Mouse (Mus musculus) intestine, embryonic 15.5 days (tissue): ENCODE data around the gene Zpbp. TPM values are rescaled to one million over a fixed set of nuclear protein-coding genes. Genes with fewer than 3 reads are reported as not detected.

Experiments used
- ATAC-seq: fragments of 200-750 bp; cut with Nextera tagmentation; 2 replicates; pipeline ENCODE4 v1.8.0; 2017; ENCODE audit warnings: moderate TSS enrichment, moderate library complexity
- H3K27ac ChIP-seq: fragments of 300-500 bp; sonication (generic); 2 replicates; pipeline ENCODE4 v1.5.1; 2015; ENCODE audit warnings: mild to moderate bottlenecking, inconsistent platforms
- H3K27me3 ChIP-seq: fragments of 300-500 bp; sonication (generic); replicated peaks from 2 replicates; pipeline ENCODE4 v1.6.1; 2015; ENCODE audit warnings: inconsistent platforms
- H3K36me3 ChIP-seq: fragments of 300-500 bp; sonication (generic); 2 replicates; pipeline ENCODE4 v1.6.1; 2015; ENCODE audit warnings: inconsistent platforms
- H3K4me1 ChIP-seq: fragments of 300-500 bp; sonication (generic); replicated peaks from 2 replicates; pipeline ENCODE4 v1.6.1; 2015; ENCODE audit warnings: inconsistent platforms
- H3K4me2 ChIP-seq: fragments of 300-500 bp; sonication (generic); replicated peaks from 2 replicates; pipeline ENCODE4 v1.6.1; 2015; ENCODE audit warnings: mild to moderate bottlenecking, inconsistent platforms
- H3K4me3 ChIP-seq: fragments of 300-500 bp; sonication (generic); replicated peaks from 2 replicates; pipeline ENCODE4 v1.5.1; 2015; ENCODE audit warnings: inconsistent platforms
- H3K9ac ChIP-seq: fragments of 300-500 bp; sonication (generic); 2 replicates; pipeline ENCODE4 v1.6.1; 2015; ENCODE audit warnings: inconsistent platforms
- H3K9me3 ChIP-seq: fragments of 300-500 bp; sonication (generic); 2 replicates; pipeline ENCODE4 v1.6.1; 2016; ENCODE audit warnings: inconsistent platforms
- WGBS: fragments of 180-500 bp; shearing (Covaris S2); methylation state at CpG from one replicate; pipeline ENCODE4 v1.1.7; 2015; 5-methylcytosine and 5-hydroxymethylcytosine counted together
- polyA plus RNA-seq: library from polyadenylated mRNA; unstranded; fragments of >200 nt; fragmentation: Nextera tagmentation; extraction: Ambion mirVana; gene quantifications from 2 replicates; pipeline ENCODE4 v1.2.1, GENCODE M21; 2015

The Zpbp gene
- 0.46 and 0.53 TPM in 2 replicates for polyA plus RNA-seq

DNA sequence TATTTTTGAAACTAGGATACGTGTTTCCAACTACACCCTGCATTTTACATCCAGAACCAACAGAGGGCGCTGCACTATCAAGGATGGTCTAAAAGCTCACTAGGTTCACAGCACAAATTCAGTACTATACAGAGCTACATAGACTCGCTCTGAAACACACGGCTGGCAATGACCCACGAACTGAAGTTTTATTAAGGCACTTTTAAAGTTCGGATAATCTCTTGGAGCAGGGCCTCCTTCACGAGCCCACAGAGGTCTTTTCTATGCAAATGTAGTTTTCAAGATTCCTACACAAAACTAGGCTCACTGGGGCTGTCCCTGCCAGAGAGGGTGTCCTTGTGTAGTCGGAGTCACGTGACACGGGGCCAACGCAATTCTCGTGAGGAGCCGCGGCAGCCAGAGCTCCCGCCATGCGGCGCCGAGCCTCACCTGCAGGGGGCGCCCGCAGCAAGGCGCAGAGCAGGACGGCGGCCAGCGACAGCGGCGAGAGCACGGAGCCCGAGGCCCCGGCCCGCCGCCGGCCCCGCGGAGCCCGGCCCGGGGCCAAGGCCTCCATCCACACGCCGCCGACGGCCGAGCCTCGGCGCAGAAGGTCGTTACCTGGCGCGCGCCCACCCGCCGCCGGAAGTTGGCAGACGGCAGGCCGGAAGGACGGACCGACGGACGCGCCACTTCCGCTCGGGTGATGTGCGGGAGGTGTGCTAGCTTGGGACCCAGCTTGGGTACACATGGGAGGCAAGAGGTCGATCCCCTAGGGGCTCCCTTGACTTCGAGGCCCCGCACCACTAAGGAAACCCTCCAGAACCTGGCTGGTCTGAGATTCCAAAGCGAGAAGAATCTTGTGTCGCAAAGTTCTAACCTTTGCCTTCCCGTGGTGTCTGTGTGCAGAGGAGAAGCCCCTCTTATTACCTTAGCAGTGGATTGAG is at the start of gene Zpbp, which contains the start of gene Spata48:
Gene Zpbp (minus strand): TSS at position 774 of the 926 bp plus-strand sequence.
Gene Spata48 (plus strand): TSS at position 460 of the 926 bp plus-strand sequence.
- H3K4me1 ChIP-seq = no peaks in the 10 kb centered on the region
- H3K4me2 ChIP-seq = peak within 1 kb of the TSS; percentile 80
- 3% methylated on average over 66 of the region's 66 CpGs for WGBS
- H3K9me3 ChIP-seq = no peaks in the 10 kb centered on the region
- peak within 1 kb of the TSS; percentile 64 for H3K9ac ChIP-seq
- no peaks in the 10 kb centered on the region for H3K36me3 ChIP-seq
- no peaks in the 10 kb centered on the region for H3K27me3 ChIP-seq
- peak; percentile 99 for ATAC-seq
- H3K4me3 ChIP-seq = peak within 1 kb of the TSS; percentile 64
- peak within 1 kb of the TSS; percentile 49 for H3K27ac ChIP-seq

DNA sequence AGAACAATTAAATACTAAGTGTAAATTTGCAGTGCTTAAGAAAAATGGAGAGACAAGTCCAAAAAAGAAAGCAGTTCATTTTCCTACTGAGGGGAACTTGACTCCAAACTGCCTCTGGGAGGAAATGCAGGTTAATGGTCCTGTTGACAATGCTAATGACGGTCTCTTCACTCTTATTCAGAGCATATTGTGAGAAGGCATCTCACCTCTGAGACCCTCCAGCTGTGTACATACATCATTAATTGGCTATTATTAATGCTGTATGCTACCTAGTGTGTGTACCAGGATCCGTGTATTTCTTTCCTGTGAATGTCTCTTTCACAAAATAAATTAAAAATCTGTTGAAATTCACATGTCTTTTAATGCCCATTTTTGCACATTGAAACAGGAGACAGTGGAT is 47.2 kb upstream of the Zpbp start:
- Histone ChIP-seq H3K27ac (no peak overlapping the region), H3K4me1 (no peaks in the 10 kb centered on the region), H3K4me3 (no peak overlapping the region), H3K27me3 (no peaks in the 10 kb centered on the region), H3K9me3 (no peaks in the 10 kb centered on the region), H3K4me2 (no peak overlapping the region), H3K36me3 (no peaks in the 10 kb centered on the region), H3K9ac (no peak overlapping the region)
- no peak for ATAC-seq
- 73% methylated on average over 2 of the region's 2 CpGs for WGBS

DNA sequence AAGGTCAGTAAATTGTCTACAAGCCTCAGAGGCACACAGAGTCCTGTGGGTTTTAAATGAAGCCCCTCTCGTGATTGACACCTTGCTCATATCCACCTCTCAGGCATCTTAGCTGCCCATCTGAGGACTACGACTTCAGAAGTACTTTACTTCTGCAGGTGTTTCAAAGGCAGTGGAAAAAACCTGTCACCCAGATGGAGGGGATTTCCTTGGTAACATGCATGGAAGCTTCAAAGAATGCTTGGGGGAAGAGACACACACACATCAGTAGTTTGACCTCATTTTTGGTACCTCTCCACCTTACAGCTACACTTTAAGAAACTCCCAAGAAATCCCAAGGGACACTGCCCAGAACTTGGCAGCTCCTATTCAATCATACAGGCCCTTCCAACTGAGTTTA is 44.0 kb upstream of the Zpbp start:
- Histone ChIP-seq H3K4me3 (no peak overlapping the region), H3K27ac (no peak overlapping the region), H3K36me3 (no peaks in the 10 kb centered on the region), H3K9me3 (no peaks in the 10 kb centered on the region), H3K4me2 (no peak overlapping the region), H3K9ac (no peak overlapping the region), H3K27me3 (no peaks in the 10 kb centered on the region), H3K4me1 (no peaks in the 10 kb centered on the region)
- no peak for ATAC-seq
- WGBS = 78% methylated on average over 2 of the region's 2 CpGs

DNA sequence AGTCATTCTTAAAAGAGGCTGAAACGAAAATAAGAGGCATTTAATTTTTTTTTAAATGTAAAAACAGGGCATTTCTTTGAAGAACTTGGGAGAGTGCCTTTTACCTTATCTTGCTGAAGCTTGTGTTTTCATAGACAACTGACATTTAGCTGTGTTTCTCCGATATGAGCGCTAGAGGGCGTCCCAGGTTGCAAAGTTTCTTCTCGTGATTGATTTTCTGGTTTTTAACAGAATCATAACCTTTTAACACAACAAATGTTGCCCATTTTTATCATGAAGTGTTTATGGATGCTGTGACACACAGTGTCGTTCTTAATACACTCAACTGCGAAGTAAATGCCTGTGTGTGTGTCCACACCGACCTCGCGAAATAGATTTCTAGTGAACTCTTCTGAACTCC is 37.7 kb upstream of the Zpbp start:
- Histone ChIP-seq H3K27ac (no peak overlapping the region), H3K9me3 (no peaks in the 10 kb centered on the region), H3K9ac (no peak overlapping the region), H3K4me2 (no peak overlapping the region), H3K4me3 (no peak overlapping the region), H3K27me3 (no peaks in the 10 kb centered on the region), H3K36me3 (no peaks in the 10 kb centered on the region), H3K4me1 (no peaks in the 10 kb centered on the region)
- no peak for ATAC-seq
- WGBS = 23% methylated on average over 10 of the region's 10 CpGs

DNA sequence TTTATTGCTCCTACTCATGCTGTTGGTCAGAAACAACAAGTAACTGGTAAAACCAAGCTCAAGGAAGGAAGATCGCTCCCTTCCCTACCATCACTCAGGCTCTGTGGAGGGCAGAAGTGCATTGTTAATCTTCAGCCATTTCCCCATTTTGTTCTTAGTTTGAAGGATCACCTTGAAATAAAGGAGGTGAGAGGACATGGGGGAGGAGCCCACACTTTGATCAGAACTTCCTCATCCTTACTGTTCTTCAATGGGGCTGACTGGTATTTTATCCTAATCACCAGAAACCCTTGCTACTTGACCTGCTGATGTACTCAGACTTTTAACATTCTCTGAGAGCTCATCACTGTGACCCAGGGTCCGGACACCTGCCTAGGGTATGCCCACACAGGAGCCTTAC is 33.5 kb upstream of the Zpbp start:
- Histone ChIP-seq H3K27me3 (no peaks in the 10 kb centered on the region), H3K9ac (no peak overlapping the region), H3K4me3 (no peak overlapping the region), H3K4me2 (no peak overlapping the region), H3K9me3 (no peaks in the 10 kb centered on the region), H3K27ac (no peak overlapping the region), H3K4me1 (no peaks in the 10 kb centered on the region), H3K36me3 (no peaks in the 10 kb centered on the region)
- 93% methylated on average over 2 of the region's 2 CpGs for WGBS
- no peak for ATAC-seq

DNA sequence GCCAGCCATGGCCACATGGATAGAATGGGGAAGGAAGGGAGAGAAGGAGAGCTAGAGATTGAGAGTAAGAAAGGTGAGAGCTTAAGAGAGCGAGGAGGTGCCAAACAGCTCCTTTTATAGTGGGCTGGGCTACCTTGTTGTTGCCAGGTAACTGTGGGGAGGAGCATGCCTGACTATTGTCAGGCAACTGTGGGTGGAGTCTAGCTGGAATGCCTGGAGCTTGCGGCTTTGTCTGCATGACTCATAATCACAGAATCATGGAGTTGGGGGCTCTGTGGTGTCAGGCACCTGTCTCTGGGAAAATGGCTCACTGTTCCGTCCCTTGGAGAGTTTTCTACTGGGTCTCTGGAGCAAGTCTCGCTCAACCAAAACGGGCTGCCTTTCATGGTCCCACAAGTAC is 29.8 kb upstream of the Zpbp start:
- Histone ChIP-seq H3K27ac (no peak overlapping the region), H3K4me2 (no peak overlapping the region), H3K4me3 (no peak overlapping the region), H3K4me1 (no peaks in the 10 kb centered on the region), H3K9me3 (no peaks in the 10 kb centered on the region), H3K36me3 (no peaks in the 10 kb centered on the region), H3K9ac (no peak overlapping the region), H3K27me3 (no peaks in the 10 kb centered on the region)
- ATAC-seq = no peak
- 57% methylated on average over 5 of the region's 5 CpGs for WGBS

DNA sequence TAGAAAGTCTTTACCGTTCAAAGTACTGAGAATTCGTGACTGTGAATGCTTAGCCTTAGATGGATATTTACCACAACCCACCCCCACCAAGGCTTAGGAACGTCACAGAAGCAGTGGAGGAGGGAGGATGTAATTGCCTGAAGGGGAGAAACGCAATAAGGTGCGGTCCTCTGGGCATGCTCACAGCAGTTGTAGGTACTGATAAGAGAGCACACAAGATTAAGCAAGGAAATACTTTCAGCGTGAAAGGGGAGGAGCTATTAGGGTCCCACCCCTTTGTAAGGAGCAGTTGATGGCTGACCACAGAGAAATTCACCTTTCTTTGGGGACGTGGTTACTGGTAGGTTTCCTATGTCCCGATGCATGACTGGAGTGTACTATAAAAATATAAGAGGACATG is 22.2 kb upstream of the Zpbp start:
- ATAC-seq = no peak
- Histone ChIP-seq H3K27me3 (no peaks in the 10 kb centered on the region), H3K4me1 (no peaks in the 10 kb centered on the region), H3K4me2 (no peak overlapping the region), H3K27ac (no peak overlapping the region), H3K4me3 (no peak overlapping the region), H3K9ac (no peak overlapping the region), H3K9me3 (no peaks in the 10 kb centered on the region), H3K36me3 (no peaks in the 10 kb centered on the region)
- 47% methylated on average over 8 of the region's 8 CpGs for WGBS

DNA sequence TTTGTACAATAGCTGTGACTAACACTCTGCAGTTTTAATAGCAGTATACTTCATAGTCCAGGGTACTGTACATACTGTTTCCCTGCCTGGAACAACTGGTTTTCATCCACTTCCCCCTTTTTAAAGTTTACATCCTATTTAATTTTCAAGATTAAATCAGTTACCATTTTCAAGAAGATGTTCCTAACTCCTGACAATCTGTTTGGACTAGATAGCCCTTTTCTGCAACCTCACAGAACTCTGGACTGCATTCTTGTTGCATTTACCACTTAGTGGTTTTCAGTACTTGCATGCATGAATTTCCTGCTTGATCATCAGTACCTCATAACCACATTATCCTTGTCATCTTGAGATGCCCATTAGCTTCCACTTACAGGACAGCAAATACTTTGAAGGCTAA is 6.7 kb upstream of the Zpbp start:
- ATAC-seq = no peak
- H3K36me3 ChIP-seq = no peaks in the 10 kb centered on the region
- no peak overlapping the region for H3K4me3 ChIP-seq
- H3K27me3 ChIP-seq = no peaks in the 10 kb centered on the region
- H3K9ac ChIP-seq = no peak overlapping the region
- no peaks in the 10 kb centered on the region for H3K9me3 ChIP-seq
- no peaks in the 10 kb centered on the region for H3K4me1 ChIP-seq
- no peak overlapping the region for H3K4me2 ChIP-seq
- no peak overlapping the region for H3K27ac ChIP-seq

DNA sequence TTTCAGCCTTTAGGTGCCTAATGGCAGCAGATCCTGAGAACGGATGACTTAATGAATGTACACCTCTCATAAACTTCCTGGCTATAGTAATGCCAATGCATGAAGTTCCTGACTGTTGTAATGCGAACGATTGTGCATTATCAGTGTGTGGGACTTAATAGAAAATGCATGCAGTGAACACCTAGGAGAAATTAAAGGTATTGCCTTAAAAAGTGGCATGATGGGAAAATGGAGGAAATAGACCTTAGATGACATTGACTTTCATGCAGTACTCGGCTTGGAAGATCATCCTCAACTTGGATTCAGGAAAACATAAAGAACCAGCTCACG is 318 bp upstream of the Zpbp start:
- Histone ChIP-seq H3K27ac (no peak overlapping the region), H3K9ac (peak overlapping the region; percentile 64), H3K9me3 (no peaks in the 10 kb centered on the region), H3K36me3 (no peaks in the 10 kb centered on the region), H3K4me2 (peak overlapping the region; percentile 80), H3K4me1 (no peaks in the 10 kb centered on the region), H3K4me3 (peak overlapping the region; percentile 64), H3K27me3 (no peaks in the 10 kb centered on the region)
- no peak for ATAC-seq
- 80% methylated on average over 5 of the region's 5 CpGs for WGBS

DNA sequence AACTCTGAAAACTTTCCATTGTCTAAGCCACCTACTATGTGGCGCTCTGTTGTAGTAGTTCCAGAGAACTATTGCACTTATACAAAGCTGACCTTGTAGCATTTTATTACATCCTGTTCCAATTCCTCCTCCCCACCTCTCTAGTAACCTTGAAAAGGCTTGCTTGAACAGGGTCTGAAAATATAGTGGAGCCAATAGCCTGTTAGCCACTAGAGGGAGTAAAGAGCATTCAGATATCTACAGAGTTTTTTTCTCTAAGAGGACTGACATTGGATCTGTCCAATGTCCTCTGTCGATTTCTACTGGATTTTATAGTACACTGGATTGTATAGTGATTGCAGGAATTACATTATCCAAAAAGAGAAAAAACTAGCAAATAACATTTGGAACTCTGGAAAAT is 7.2 kb downstream of the Zpbp start:
- no peaks in the 10 kb centered on the region for H3K27me3 ChIP-seq
- WGBS = 20% methylated on average over 2 of the region's 2 CpGs
- H3K27ac ChIP-seq = no peak overlapping the region
- no peaks in the 10 kb centered on the region for H3K9me3 ChIP-seq
- H3K4me1 ChIP-seq = no peaks in the 10 kb centered on the region
- H3K9ac ChIP-seq = no peak overlapping the region
- H3K4me2 ChIP-seq = no peak overlapping the region
- no peaks in the 10 kb centered on the region for H3K36me3 ChIP-seq
- no peak for ATAC-seq
- H3K4me3 ChIP-seq = no peak overlapping the region

DNA sequence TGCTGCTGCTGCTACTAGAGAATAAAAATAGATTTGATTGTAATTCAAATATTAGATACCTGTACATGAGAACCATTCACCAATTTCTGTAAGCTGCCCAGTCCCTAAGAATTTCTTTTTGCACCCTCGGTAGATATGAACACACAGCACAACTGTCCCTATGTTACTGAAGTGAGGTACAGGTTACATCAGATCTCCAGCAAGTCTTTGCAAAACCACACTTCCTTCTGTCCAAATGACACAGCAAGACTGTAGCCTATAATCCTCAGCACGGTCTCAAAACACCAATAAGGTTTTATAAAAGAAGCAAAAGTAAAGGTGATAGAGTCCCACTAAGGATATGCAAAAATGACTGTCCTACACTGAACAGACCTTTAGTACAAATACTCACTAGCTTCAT is 44.9 kb downstream of the Zpbp start:
- H3K4me1 ChIP-seq = no peaks in the 10 kb centered on the region
- no peaks in the 10 kb centered on the region for H3K36me3 ChIP-seq
- H3K9me3 ChIP-seq = no peaks in the 10 kb centered on the region
- H3K27ac ChIP-seq = no peak overlapping the region
- no peak overlapping the region for H3K4me3 ChIP-seq
- 79% methylated on average over 2 of the region's 2 CpGs for WGBS
- no peak overlapping the region for H3K9ac ChIP-seq
- no peaks in the 10 kb centered on the region for H3K27me3 ChIP-seq
- H3K4me2 ChIP-seq = no peak overlapping the region
- no peak for ATAC-seq

DNA sequence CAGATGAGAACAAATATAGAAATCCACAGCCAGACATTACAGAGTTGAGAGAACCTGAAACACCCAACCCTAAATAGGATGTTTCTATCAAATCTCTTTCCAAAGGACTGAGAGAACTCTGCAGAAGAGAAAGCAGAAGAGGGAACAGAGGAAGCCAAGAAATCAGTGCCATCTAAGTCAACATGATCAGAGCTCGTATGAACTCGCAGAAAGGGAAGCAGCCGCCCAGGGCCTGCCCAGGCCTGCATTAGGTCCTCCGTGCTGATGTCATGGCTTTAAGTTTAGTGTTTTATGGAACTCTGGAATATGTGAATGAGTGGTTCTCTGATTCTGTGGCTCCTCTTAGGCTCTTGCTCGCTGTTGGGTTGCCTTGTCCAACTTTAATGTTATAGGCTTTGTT is 48.0 kb downstream of the Zpbp start:
- Histone ChIP-seq H3K27ac (no peak overlapping the region), H3K4me1 (no peaks in the 10 kb centered on the region), H3K4me3 (no peak overlapping the region), H3K36me3 (no peaks in the 10 kb centered on the region), H3K27me3 (no peaks in the 10 kb centered on the region), H3K9me3 (no peaks in the 10 kb centered on the region), H3K9ac (no peak overlapping the region), H3K4me2 (no peak overlapping the region)
- ATAC-seq = no peak
- 79% methylated on average over 5 of the region's 5 CpGs for WGBS

DNA sequence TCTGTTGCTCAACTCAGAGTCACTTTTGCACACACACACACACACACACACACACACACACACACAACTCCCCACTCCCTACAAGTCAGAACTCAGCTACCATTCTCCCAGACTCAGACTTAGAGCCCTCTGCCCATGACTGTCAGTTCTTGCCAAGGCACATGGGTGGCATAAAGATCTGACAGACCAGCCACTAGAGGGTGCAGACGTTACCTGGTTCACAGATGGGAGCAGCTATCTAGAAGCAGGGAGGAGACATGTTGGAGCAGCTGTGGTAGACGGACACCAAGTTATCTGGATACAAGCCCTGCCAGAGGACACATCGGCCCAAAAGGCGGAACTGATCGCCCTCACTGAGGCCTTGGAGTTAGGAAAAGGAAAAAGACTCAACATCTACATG is 67.5 kb downstream of the Zpbp start:
- H3K9me3 ChIP-seq = no peaks in the 10 kb centered on the region
- ATAC-seq = no peak
- H3K36me3 ChIP-seq = no peaks in the 10 kb centered on the region
- 84% methylated on average over 5 of the region's 5 CpGs for WGBS
- no peak overlapping the region for H3K4me3 ChIP-seq
- no peak overlapping the region for H3K27ac ChIP-seq
- no peaks in the 10 kb centered on the region for H3K27me3 ChIP-seq
- H3K4me1 ChIP-seq = no peaks in the 10 kb centered on the region
- no peak overlapping the region for H3K4me2 ChIP-seq
- H3K9ac ChIP-seq = no peak overlapping the region
